Mouse (Mus musculus) embryonic facial prominence, embryonic 14.5 days (tissue): ENCODE data around the gene Dysf. TPM values are rescaled to one million over a fixed set of nuclear protein-coding genes. Genes with fewer than 3 reads are reported as not detected.
A peak's percentile ranks its signal among the peaks of the same experiment; 100 is the strongest.

Source experiments
- ATAC-seq: fragments of 200-750 bp; cut with Nextera tagmentation; 2 replicates; pipeline ENCODE4 v1.8.0; 2017; ENCODE audit warnings: low read depth, moderate number of reproducible peaks, moderate TSS enrichment
- DNase-seq: peaks from one replicate; pipeline ENCODE4 v3.0.0-alpha.2; 2015; ENCODE audit warnings: low spot score
- H3K27ac ChIP-seq: fragments of 300-500 bp; sonication (generic); replicated peaks from 2 replicates; pipeline ENCODE4 v1.5.1; 2014; ENCODE audit warnings: low read depth, mild to moderate bottlenecking, low read length, moderate library complexity
- H3K27me3 ChIP-seq: fragments of 300-500 bp; sonication (generic); replicated peaks from 2 replicates; pipeline ENCODE4 v1.6.1; 2014; ENCODE audit warnings: low read length; ENCODE audit not compliant: control insufficient read depth, insufficient read depth
- H3K36me3 ChIP-seq: fragments of 300-500 bp; sonication (generic); 2 replicates; pipeline ENCODE4 v1.6.1; 2014; ENCODE audit warnings: low read length, mixed read lengths; ENCODE audit not compliant: control insufficient read depth, insufficient read depth
- H3K4me1 ChIP-seq: fragments of 300-500 bp; sonication (generic); 2 replicates; pipeline ENCODE4 v1.6.1; 2014; ENCODE audit warnings: antibody characterized with exemption, low read length; ENCODE audit not compliant: control insufficient read depth, insufficient read depth
- H3K4me2 ChIP-seq: fragments of 300-500 bp; sonication (generic); 2 replicates; pipeline ENCODE4 v1.6.1; 2014; ENCODE audit warnings: low read depth, mild to moderate bottlenecking, low read length, moderate library complexity, mixed read lengths
- H3K4me3 ChIP-seq: fragments of 300-500 bp; sonication (generic); 2 replicates; pipeline ENCODE4 v1.5.1; 2014; ENCODE audit warnings: low read depth, mild to moderate bottlenecking, low read length
- H3K9ac ChIP-seq: fragments of 300-500 bp; sonication (generic); 2 replicates; pipeline ENCODE4 v1.6.1; 2014; ENCODE audit warnings: low read depth, mild to moderate bottlenecking, low read length, moderate library complexity, mixed read lengths
- H3K9me3 ChIP-seq: fragments of 300-500 bp; sonication (generic); 2 replicates; pipeline ENCODE4 v1.6.1; 2016; ENCODE audit warnings: low read length; ENCODE audit not compliant: control insufficient read depth
- WGBS: fragments of 180-500 bp; shearing (Covaris S2); extraction: QIAGEN DNeasy Blood & Tissue Kit; methylation state at CpG from one replicate; pipeline ENCODE4 v1.1.7; 2014; 5-methylcytosine and 5-hydroxymethylcytosine counted together
- polyA plus RNA-seq: library from polyadenylated mRNA; unstranded; fragments of >200 nt; fragmentation: Nextera tagmentation; extraction: Ambion mirVana; gene quantifications from 2 replicates; pipeline ENCODE4 v1.2.1, GENCODE M21; 2014

Gene Dysf
- polyA plus RNA-seq, 1 experiment from 2014 or later: 17.0 TPM

DNA sequence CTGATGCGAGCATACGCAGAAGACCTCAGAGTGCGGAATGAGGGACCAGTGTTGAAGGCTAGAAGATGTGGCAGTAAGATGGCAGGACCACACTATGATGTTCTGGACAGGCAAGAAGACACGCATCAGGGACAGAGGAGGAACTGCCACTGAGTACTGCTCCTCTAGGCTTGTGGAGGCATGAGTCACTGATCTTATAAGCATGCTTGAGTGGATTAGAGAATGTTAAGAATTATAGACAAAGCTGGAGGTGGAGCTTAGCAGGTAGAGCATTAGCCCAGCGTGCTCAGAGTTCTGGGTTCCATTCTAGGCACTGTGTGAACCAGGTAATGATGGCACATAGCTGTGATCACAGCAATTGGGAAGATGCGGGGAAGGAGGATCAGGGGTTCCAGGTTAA is 165.2 kb downstream of the Dysf start:
- DNase-seq: no peak
- Histone ChIP-seq H3K27me3 (no peaks in the 10 kb centered on the region), H3K9me3 (0 out of 2 replicates have a peak, but pooled peaks cover 3% of the 10 kb centered on the region), H3K4me1 (no peaks in the 10 kb centered on the region; the same call in 1 of the 2 replicates), H3K9ac (no peak overlapping the region), H3K4me2 (no peak overlapping the region), H3K27ac (no peak overlapping the region), H3K36me3 (no peaks in the 10 kb centered on the region), H3K4me3 (no peak overlapping the region)
- no peak for ATAC-seq
- 90% methylated on average over 6 of the region's 6 CpGs for WGBS

DNA sequence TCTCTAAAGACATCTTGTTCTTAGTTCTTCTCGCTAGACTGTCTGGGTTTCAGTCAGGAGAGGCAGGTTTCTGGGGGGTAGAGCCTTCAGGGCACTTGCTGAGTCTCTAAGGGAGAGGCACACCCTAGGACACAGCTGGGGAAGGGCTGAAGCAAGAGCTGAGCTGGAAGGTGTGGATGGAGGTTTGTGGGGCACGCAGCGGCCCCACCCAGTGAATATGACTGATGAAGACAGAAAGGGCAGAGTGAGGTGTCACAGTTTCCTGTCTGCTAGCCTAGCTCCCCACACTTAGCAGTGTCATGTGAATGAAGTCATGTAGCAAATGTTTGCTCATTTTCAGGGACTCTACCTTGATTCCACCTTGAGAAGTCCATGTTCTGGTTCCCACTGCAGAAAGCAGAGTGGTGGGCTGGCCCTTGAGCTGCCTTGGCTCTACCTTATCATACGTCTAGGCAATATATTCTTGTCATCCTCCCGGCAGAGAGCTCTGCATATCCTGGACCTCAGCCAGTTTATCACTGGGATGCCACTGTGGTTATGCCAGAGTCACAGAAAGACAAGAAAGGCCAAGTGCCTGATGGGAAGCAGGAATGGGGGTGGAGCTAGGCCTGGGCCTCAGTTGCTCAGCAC is 170.5 kb downstream of the Dysf start:
- Histone ChIP-seq H3K27ac (no peak overlapping the region), H3K36me3 (no peaks in the 10 kb centered on the region), H3K27me3 (no peaks in the 10 kb centered on the region), H3K4me1 (peaks cover 6% of the 10 kb centered on the region), H3K4me3 (no peak overlapping the region), H3K9me3 (0 out of 2 replicates have a peak, but pooled peaks cover 3% of the 10 kb centered on the region), H3K4me2 (no peak overlapping the region), H3K9ac (no peak overlapping the region)
- ATAC-seq: no peak
- WGBS: 73% methylated on average over 5 of the region's 5 CpGs
- no peak for DNase-seq

GRCm38 (mm10) chr6:84181452-84181851 is 173.1 kb downstream of the Dysf start:
- H3K27me3 ChIP-seq: no peaks in the 10 kb centered on the region
- H3K4me1 ChIP-seq: peaks cover 6% of the 10 kb centered on the region
- 0 out of 2 replicates have a peak, but pooled peaks cover 2% of the 10 kb centered on the region for H3K9me3 ChIP-seq
- no peak for DNase-seq
- no peak overlapping the region for H3K27ac ChIP-seq
- ATAC-seq: no peak
- 37% methylated on average over 4 of the region's 4 CpGs for WGBS
- no peak overlapping the region for H3K4me2 ChIP-seq
- H3K9ac ChIP-seq: no peak overlapping the region
- no peak overlapping the region for H3K4me3 ChIP-seq
- H3K36me3 ChIP-seq: no peaks in the 10 kb centered on the region

- peak; percentile 22 for DNase-seq
- no peak overlapping the region for H3K9ac ChIP-seq
- no peaks in the 10 kb centered on the region for H3K9me3 ChIP-seq
- H3K4me3 ChIP-seq: no peak overlapping the region
- H3K27me3 ChIP-seq: no peaks in the 10 kb centered on the region
- WGBS: 50% methylated on average over 6 of the region's 6 CpGs
- H3K36me3 ChIP-seq: no peaks in the 10 kb centered on the region
- H3K4me2 ChIP-seq: no peak overlapping the region
- H3K27ac ChIP-seq: no peak overlapping the region
- ATAC-seq: no peak
- H3K4me1 ChIP-seq: no peaks in the 10 kb centered on the region
Observed at GRCm38 (mm10) chr6:84191656-84192250, 183.4 kb downstream of the Dysf start.

DNA sequence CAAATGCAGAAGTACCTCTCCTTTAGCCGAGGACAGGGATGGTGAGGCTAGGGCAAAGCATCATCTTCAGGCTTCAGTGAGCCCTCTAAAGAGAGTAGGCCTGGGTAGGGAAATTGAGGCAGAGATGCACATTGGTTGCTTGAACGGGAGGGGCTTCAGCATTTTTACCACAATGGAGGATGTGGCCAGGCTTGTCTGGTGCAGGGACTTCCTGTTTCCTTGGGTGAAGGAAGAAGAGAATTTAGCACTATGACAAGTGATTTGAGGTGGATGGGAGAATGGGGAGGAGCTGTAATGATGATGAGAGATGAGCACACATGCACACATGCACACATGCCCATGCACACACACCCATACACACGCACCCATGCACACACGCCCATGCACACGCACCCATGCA is 188.1 kb downstream of the Dysf start:
- no peak for DNase-seq
- Histone ChIP-seq H3K4me1 (no peaks in the 10 kb centered on the region), H3K36me3 (no peaks in the 10 kb centered on the region), H3K4me3 (no peak overlapping the region), H3K27me3 (no peaks in the 10 kb centered on the region), H3K9ac (no peak overlapping the region), H3K4me2 (no peak overlapping the region), H3K9me3 (0 out of 2 replicates have a peak, but pooled peaks cover 3% of the 10 kb centered on the region), H3K27ac (no peak overlapping the region)
- 91% methylated on average over 5 of the region's 5 CpGs for WGBS
- ATAC-seq: no peak

GRCm38 (mm10) chr6:84197811-84198213 is 189.4 kb downstream of the Dysf start:
- ATAC-seq (no peak), DNase-seq (no peak)
- 0 out of 2 replicates have a peak, but pooled peaks cover 3% of the 10 kb centered on the region for H3K9me3 ChIP-seq
- H3K36me3 ChIP-seq: no peaks in the 10 kb centered on the region
- H3K9ac ChIP-seq: no peak overlapping the region
- H3K4me3 ChIP-seq: no peak overlapping the region
- H3K27ac ChIP-seq: no peak overlapping the region
- H3K27me3 ChIP-seq: no peaks in the 10 kb centered on the region
- 18% methylated on average over 5 of the region's 5 CpGs for WGBS
- H3K4me2 ChIP-seq: no peak overlapping the region
- H3K4me1 ChIP-seq: no peaks in the 10 kb centered on the region

DNA sequence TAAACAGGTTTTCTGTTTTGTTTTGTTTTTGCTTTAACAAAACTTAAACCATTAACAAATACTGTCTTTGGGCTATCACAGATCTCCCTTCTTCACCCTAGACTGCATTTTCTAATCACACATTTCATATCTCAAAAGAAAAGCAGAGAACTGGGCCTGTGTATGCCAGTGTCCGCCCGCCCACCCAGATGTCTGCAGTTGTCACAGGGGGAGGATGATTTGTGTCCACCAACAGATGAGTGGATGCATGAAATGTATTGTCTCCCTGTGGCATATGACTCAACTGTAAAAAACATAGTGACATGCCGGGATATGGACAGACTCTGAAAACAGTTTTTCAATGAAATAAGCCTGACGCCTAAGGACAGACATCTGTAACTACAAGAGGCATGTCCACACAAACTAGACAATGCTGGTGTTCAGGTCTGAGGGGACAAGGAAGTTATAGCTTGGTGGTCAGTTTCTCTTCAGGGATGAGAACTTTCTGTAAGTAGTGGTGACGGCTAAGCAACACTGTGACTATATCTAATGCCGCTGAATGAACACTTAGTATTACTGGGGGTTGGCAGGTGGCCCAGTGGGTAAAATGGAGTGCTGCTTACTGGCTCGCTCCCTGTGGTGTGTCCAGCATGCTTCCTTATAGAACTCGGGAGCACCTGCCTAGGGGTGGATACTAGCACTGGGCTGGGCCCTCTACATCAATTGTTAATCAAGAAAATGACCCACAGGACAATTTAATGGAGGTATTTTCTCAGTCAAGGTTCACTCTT is 193.5 kb downstream of the Dysf start:
- H3K4me3 ChIP-seq: no peak overlapping the region
- H3K9me3 ChIP-seq: 0 out of 2 replicates have a peak, but pooled peaks cover 3% of the 10 kb centered on the region
- H3K9ac ChIP-seq: no peak overlapping the region
- 83% methylated on average over 8 of the region's 8 CpGs for WGBS
- no peaks in the 10 kb centered on the region for H3K4me1 ChIP-seq
- no peak overlapping the region for H3K4me2 ChIP-seq
- no peaks in the 10 kb centered on the region for H3K27me3 ChIP-seq
- no peak overlapping the region for H3K27ac ChIP-seq
- no peaks in the 10 kb centered on the region for H3K36me3 ChIP-seq
- no peak for ATAC-seq
- DNase-seq: no peak

- no peak overlapping the region for H3K9ac ChIP-seq
- H3K4me1 ChIP-seq: peaks cover 4% of the 10 kb centered on the region
- H3K27me3 ChIP-seq: no peaks in the 10 kb centered on the region
- DNase-seq (no peak), ATAC-seq (no peak)
- H3K36me3 ChIP-seq: no peaks in the 10 kb centered on the region
- no peak overlapping the region for H3K4me3 ChIP-seq
- H3K27ac ChIP-seq: no peak overlapping the region
- 0 out of 2 replicates have a peak, but pooled peaks cover 3% of the 10 kb centered on the region for H3K9me3 ChIP-seq
- no peak overlapping the region for H3K4me2 ChIP-seq
- WGBS: 90% methylated on average over 3 of the region's 3 CpGs
Observed at GRCm38 (mm10) chr6:84205611-84206010, 197.2 kb downstream of the Dysf start.
